Mouse (Mus musculus) E14TG2a.4 (cell line): ENCODE measurements around the gene Kcnt2.

Experiments used
- CTCF ChIP-seq: conservative IDR thresholded peaks from 2 replicates; pipeline ENCODE4 v1.5.1; 2014; ENCODE audit warnings: low read length
- NANOG ChIP-seq: IDR thresholded peaks from 2 replicates; pipeline ENCODE4 v1.6.1; 2014; ENCODE audit warnings: borderline replicate concordance, low read length, mixed read lengths

GRCm38 (mm10) chr1:140266643-140267286 lies 20.8 kb downstream of the Kcnt2 start:
- TF ChIP-seq CTCF (no peak), NANOG (no peak)
